Mouse (Mus musculus) neutrophil, adult 5-6 weeks (primary cell): ENCODE data around the gene Skor1. TPM values are rescaled to one million over a fixed set of nuclear protein-coding genes. Genes with fewer than 3 reads are reported as not detected.

Experiments
- ATAC-seq: fragments of 151-379, 151-347 bp; 2 replicates; pipeline ENCODE4 v1.8.0; 2017; ENCODE audit warnings: mild to moderate bottlenecking, moderate TSS enrichment; ENCODE audit not compliant: insufficient number of reproducible peaks, poor library complexity, low FRiP score, severe bottlenecking; ENCODE audit errors: extremely low read depth
- total RNA-seq: library from RNA; stranded (forward); fragments of 200-1000 nt; gene quantifications from 2 replicates; pipeline ENCODE4 v1.2.3, GENCODE M21; 2017

Skor1 gene
- total RNA-seq, 1 experiment from 2014 or later, result not detected

DNA sequence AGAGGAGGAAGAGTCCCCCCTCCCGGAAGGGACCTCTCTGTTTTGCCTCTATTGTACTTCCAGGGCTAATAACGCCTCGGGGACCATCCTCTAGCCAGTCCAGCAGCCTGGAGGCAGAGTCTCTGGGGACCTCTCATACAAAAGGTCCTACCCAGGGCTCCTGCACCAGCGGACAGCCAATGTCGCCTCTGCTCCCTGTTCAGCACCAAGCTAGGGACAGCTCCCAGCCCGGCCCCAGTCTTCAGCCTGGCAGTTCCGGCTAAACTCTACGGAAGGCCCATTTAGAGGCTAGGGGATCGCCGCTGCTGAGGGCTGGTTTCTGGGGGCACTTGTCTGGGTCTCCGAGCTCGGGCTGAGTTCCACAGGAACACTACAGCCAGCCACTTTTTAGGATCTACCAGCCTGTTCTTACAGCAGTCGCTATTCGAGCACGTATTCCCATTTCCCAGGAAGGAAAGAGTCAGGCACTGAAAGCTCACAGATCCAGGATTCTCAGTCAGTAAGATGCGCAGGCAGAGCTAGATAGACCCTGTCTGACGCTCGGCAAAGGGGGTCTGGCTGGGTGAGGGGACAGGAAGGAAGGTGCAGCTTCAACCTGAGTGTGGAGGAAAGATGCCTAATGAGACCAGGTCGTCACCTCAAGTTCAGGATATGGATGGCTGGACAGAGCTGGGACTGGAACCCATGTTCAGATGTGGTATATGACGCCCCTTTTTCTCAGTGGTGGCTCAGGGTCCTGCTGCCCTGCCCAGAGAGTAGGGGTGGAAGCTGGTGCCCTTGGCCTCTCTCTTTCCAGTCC is 2.5 kb upstream of the Skor1 start:
- no peak for ATAC-seq

DNA sequence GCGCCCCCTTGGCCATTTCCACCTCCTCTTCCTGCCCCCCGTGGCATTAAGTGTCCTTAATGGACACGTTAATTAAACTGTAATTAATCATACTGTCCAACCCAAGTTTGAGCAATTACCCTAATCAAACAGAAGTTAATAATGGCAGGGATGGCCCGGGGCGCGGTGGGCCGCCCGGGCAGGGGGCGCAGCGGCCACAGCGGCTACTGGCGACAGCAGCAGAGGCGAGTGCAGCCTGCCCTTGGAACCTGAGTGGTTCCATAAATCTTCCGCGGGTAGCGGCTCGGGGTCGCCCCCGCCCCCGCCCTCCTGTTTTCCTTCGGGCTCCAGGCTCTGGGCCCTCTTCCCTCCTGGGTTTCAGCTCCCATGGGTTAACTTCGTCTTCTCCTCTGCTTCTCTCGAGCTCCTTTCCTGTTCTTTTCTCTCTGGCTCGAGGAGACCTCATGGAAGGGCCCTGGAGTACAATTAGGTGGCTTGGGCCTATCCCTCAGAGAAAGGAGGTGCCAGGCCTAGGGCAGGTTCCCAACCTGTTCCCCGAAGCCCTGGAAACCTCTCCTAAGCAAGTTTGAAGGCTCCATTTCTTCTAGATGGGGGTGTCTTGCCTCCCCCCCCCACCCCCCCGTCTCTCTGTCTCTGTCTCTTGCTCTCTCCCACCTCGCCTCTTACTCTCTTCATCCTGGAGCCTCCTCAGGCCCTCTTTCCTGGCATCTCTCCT is 1.5 kb upstream of the Skor1 start:
- no peak for ATAC-seq

DNA sequence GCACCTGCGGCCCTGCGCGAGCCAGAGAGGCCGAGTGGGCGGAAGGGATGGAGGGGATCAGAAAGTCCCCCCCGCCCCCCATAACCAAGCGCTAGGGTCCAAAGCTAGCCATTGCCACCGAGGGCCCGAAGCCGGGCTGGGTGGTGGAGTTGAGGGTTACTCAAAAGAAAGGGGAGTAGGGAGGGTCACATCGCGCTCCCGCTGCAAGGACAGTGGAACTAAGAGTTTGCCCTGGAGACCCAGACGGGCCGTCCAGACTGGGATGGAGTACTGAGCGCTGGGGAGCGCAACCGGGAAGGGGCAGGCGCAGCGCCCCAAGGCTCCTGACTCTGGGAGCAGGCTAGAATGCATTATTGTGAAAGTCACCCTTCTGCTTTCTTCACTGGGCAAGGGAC is 608 bp upstream of the Skor1 start:
- ATAC-seq, result no peak

DNA sequence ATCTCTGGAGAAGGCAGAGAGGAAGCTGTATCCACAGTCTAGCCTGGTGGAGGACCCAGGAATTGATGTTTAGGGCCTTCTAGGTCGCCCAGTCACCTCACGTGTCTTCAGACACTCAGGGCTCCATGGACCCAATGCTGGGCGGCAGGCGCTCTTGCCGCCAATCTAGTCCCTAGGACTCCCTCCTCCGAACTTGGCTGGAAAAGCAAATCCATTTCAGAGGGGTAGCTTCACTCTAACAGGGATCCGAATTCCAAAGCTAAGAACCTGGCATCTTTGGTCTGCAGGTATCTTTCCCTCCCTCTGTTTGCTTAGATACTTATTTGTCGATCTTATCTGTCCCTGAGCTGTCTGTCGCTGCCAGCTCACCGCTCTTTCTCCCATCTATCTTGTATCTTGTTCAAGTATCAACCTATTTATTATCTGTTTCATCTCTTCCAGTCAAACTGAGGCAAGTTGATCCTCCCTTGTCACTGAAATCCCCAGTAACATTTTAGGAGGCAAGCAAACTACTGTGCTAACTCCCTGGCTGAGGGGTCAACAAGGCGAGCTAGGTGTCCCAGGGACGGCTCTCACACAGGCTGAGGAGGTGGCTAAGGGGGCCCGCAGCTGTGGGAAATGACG is 863 bp downstream of the Skor1 start:
- ATAC-seq, result no peak

DNA sequence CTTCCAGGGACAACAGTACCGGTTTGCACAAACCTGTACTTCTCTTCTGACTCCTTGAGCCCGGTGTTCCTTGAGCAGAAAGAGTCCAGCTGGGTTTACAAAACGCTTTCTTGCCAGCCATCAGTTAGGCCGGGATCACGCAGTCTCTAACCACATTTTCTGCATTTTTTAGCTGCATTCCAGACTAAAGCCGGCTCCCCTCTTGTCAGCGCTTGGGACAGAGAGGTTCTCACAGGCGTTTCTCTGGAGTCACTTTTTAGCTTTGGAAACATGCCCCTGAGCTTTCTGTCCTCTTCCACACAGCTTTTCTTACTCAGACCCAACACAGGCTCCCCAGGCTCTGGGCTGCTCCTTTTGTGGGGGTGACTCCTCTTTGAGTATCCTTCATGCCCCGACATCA is 1.5 kb downstream of the Skor1 start:
- ATAC-seq, result no peak

DNA sequence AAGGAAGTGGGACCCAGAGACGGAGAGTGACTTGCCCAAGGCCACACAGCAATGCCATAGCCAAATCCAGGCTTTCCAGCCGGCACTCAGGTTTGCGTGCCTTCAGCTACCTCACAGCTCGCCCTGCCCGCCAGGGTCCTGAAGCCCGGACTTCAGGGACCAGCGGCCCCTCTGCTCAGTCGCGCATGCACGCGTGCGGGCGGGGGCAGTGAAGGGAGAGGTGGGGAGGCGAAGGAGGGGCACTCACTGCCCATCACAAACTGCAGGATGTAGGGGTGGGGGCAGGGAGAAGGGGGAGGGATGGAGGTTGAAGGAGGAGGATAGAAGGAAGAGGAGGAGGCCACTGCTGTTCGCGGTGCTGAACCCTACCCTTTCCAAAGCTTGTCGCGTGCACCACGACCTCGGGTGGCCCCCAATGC is 1.9 kb downstream of the Skor1 start:
- ATAC-seq, result no peak

DNA sequence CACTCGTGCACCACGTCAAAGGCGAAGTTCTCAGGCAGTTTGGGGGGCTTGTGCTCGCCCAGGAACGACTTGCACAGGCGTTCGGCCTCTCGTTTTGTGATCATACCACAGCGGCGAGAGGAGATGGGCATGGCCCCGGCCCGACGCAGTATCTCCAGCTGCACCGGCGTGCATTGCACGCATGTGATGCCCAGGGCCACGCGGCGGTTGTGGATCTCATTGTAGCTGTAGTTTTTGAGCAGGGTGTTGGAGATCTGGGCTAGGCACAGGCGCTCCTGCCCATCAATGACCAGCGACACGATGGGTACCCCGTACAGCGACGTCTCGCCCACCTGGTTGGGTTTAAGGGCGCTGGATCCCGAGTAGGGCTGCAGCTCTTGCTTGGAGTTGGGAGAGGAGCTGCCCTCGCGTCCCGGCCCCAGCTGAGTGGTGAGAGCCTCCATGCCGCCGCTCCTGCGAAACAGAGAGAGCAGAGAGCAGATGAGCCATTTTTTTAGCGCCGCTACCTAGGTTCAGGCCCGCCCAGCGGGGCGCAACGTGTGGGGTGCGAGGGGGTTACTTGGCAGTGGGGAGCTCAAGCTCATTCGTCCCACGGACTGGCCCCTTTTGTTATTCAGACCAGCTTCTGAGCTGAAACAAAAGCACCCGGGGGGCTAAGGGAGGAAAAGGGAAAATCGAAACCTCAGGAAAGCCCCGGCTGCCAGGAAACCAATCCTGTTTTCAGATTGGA is 2.5 kb downstream of the Skor1 start:
- no peak for ATAC-seq

DNA sequence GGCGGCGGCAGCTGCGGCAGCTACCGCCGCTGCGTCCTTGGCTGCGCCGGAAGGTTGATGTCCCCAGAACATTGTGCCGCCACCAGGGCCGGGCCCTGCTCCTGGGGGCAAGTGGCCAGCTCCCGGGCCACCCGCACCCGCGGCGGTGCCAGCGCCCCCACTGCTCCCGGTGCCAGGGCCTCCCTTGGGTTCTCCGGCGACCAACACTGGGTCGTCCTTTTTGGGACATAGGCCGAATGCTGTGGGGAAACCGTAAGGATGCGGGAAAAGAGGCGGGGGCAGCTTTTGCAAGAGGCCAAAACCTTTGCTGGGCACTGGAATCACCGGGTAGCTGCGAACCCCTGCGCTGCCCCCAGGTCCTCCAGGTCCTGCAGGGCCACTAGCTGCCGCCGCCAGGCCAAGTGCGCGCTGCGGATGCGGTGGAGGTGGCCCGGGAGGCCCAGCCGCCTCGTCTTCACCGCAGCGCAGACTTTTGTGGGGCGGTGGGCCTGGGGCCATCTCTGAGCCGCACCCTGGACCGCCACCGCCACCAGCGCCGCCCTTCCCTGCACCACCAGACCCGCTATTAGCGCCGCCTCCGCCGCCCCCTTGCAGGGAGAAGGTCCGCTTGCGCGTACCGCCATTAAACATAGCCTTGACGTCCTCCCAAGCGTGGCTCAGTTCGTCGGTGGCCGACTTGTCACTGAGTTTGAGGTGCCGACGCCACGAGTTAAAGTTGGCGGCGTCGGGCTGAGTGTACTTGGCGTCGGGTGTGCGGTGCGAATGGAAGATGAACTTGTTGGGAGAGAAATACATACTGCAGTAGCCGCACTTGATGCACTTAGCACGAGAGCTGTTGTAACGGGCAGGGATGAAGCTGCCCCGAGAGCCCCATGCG is 3.3 kb downstream of the Skor1 start:
- no peak for ATAC-seq

DNA sequence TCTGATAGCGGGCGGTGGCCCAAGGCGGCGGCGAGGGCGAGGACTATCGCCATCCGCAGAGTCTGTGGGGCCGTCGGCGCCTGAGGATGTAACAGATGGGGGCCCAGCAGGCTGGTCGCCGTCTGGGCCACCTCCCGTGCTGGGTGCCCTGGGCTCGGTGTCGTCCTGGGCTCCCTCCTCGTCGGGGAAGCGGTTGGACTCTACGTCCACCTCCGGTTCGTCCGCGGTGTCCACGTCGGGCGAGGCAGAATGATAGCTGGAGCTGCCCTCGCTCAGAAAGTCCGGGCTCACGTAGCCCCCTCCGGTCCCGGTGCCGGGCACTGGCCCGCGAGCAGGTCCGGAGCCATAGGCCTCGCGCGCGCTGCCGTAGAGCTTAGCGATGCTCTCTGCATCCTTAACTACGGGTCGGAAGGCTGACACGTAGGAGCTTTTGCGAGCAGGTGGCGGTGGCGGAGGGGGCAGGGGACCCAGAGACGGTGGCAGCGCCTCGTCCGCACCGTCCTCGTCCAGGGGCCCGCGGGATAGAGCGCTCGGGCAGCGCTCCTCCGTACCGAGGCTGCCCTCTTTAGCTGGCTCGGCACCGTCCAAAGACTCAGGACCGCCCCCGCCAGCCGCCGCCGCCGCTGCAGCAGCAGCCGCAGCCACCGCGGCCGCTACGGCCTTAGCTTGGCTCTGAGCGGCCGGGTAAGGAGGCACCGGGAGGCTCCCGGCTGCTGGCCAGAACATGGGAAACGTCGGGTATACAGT is 4.1 kb downstream of the Skor1 start:
- ATAC-seq, result no peak

DNA sequence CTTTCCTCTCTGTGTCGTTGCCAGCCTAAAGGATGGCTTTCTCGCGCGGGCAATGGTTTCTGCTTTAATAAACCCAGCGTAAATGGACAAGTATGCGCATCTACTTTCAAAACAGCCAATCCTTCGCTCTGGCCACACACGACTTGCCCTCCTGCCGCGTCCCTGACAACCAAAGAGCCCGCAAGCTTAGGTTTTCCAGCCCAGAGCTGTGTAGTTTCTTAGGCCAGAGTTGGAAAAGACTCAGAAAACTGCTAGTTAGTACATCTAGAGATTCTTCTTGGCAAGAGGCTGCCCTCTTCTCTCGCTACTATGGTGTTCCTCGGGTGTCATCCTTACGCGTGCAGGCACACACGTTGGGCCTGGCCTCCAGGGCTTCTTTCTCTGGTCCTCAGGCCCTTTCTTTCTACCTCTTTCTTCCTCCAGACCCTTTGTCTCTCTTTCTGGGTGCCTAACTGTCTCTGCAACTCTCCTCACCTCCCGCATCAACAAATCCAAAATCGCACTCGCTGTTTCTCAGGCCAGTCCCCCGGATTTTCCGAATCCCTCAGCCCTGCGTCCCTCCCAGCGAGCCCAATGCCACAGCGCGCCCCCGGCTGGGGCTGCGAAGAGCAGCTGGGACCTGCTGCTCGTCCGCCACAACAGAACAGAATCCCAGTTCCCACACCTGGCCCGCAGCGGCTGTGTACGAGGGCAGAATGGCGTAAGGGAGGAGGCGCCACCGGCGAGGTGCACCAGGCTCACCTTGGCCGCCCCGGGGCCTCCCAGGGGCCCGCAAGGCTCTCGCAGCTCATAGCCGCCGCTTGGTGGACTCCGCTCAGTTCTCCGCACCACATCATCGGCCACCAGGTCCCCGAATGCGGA is 4.9 kb downstream of the Skor1 start:
- no peak for ATAC-seq

DNA sequence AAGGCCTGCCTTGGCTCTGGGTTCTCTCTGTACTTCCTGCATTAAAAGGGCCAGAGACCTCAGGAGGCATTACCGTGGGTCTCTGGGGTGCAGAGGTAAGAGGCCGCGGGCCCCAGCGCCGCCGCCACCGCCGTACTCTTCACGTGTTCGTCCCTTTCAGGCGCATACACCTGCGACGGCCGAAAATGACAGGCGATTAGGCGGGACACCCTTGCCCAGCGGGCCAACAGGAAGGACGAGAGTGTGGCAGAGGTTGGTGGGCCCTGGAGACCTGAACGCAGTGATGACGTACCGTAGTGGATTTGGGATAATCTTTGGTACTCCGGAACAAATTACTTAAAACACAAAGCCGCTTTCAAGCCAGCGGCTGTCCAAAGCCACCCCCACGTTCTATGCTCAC is 5.5 kb downstream of the Skor1 start:
- ATAC-seq, result no peak

DNA sequence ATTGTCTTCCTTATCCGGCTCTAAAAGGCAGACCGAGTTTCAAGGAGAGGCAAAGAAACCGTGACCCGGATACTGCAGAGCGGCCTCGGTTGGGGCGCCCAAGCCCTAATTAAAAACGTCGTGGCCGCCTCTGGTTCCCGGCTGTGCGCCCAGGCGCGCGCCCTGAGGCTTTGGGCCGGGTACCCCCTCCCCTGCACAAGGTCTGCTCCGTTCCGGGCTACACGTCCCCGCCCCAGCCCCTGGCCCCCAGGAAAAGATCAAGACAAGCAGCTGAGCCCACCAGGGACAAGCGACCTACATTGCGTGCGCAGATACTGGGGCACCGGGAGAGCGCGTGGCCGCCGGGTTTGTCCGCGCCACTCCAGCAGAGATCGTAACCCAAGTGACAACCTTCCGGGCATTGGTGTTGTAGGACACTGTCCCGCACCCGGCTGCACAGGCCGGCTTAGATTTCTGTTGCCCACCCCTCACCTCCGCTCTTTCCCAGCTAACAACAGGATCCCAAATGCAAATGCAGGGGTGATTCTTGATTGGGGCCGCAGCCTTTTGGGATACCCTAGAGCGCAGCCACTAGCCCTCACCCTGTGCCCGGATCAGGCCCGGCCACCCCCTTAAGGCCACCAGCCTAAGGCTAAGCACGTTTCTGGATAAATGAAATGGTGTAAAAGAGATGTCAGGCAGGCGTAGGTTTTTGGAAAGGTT is 6.3 kb downstream of the Skor1 start:
- no peak for ATAC-seq

DNA sequence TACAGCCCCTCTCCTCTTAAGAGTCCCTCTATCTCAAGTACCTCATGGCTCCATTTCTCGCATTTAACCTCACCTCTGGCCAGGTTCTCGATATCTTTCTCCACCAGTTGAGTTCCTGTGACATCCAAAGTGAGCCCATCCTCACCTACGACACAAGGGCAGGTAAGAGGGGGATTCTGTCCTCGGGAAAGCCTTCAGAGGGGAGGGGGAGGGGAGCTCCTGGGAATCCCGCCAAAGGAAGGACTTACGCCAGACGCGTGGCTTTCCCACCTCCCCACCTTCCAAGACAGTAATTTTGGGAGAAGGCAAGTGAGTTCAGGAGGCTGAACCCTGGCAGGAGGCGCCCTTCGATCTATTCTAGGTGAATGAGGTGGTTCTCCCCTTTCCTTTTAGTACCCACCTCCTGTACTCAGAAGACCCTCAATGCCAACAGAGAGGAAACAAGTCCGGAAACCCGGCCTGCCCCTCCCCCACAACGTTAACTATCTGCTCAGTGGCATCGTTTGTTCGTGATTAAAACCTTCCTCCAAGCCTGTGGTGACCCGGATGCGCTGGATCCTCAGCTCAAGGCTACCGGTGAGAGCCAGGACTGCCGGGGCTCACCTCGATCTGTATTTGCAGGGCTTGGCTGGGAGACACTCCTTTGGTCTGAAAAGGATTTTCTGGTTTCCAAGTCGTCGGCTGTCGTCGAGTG is 7.0 kb downstream of the Skor1 start:
- no peak for ATAC-seq

DNA sequence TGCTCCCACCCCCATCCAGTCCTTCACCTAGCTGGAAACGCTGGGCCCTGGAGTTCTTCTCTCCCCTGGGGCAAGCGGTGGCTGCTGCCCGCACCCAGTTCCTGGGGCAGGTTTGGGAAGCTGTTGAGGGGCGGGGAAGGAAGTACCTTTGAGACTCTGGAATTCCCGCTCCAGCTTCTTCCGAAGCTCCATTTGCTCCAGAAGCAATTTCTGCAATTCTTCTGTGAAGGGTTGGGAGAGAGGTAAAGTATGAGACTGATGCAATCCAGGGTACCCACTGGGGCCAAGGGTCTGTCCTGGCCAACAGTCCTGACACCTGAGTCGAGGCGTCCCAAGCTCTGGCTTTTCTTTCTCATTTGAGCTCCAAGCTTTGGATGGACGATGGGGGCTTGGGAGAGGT is 8.6 kb downstream of the Skor1 start:
- ATAC-seq, result no peak

DNA sequence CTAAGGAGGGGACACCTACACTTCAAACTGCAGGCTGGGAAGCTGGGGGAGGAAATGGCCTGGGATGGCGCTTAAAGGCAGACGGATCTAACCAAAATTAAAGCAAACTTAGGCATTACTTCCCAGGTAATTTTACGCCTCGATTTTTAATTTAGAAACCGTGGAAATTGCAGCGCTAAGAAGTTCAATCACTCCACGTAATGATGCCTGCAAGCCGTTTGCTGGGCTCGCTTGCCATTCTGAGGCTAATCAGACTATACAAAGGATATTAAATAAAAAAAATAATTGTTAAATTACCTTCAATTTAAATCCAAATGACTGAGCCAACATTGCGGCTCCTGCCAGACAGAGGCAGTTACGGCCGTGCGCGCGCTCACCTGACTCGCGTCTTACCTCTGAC is 9.1 kb downstream of the Skor1 start:
- ATAC-seq, result no peak

DNA sequence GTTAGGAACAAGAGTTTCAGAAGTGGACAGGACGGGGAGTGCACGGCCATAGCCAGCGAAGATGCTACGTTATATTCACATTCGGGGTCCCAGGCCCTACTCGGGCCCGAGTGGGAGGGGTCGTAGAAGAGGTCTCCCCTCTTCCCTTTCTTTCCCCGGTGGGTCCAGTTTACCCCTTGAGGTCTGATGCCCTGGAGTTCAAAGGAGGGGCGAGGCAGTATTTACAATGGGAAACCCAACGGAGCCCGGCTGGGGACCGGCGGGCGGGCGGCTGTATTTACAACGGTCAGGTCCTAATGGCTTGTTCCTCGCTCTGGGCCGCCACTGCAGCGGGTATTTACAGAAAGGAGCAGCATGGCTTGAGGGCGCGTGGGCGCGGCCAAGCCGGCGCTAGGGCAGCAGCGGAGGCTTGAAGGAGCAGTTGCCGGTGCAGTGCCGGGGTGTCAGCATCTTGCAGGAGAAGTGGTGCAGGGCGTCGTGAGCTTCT is 10.2 kb downstream of the Skor1 start:
- ATAC-seq, result no peak
